Mouse (Mus musculus) right cerebral cortex, adult 18-20 months (tissue): ENCODE measurements at regions not wholly inside any gene's neighbourhood (a gene's known extent, or its start where the extent isn't known, plus 50 kb on each side); places are given as distances from the start of the nearest gene placed in this dataset.

ENCODE experiments used
- DNase-seq: peaks from one replicate; pipeline ENCODE4 v3.0.0; 2022; ENCODE audit warnings: mixed read lengths

GRCm38 (mm10) chr4:40400089-40400488 lies 71.9 kb upstream of the Tmem215 start:
- DNase-seq: no peak

- no peak for DNase-seq
Observed at GRCm38 (mm10) chr4:40390183-40390582, 81.8 kb upstream of the Tmem215 start.

GRCm38 (mm10) chr4:40385284-40385683 lies 86.7 kb upstream of the Tmem215 start:
- peak; percentile 50 for DNase-seq

GRCm38 (mm10) chr4:40384704-40385103 lies 87.3 kb upstream of the Tmem215 start:
- no peak for DNase-seq

GRCm38 (mm10) chr4:40380309-40380708 lies 91.7 kb upstream of the Tmem215 start:
- no peak for DNase-seq

- DNase-seq: no peak
Observed at GRCm38 (mm10) chr4:40375439-40376154, 96.4 kb upstream of the Ndufb6 start.

- DNase-seq: no peak
Observed at GRCm38 (mm10) chr4:40374213-40374612, 95.0 kb upstream of the Ndufb6 start.

GRCm38 (mm10) chr4:40364329-40364728 lies 85.1 kb upstream of the Ndufb6 start:
- DNase-seq: no peak

GRCm38 (mm10) chr4:40359307-40359706 lies 80.1 kb upstream of the Ndufb6 start:
- no peak for DNase-seq

- DNase-seq: no peak
Observed at GRCm38 (mm10) chr4:40357088-40357853, 78.0 kb upstream of the Ndufb6 start.

- peak; percentile 19 for DNase-seq
Observed at GRCm38 (mm10) chr4:40355791-40356450, 76.7 kb upstream of the Ndufb6 start.

GRCm38 (mm10) chr4:40354456-40354855 lies 75.2 kb upstream of the Ndufb6 start:
- no peak for DNase-seq

- no peak for DNase-seq
Observed at GRCm38 (mm10) chr4:40351648-40352047, 72.4 kb upstream of the Ndufb6 start.

- DNase-seq: no peak
Observed at GRCm38 (mm10) chr4:40351090-40351489, 71.9 kb upstream of the Ndufb6 start.

- no peak for DNase-seq
Observed at GRCm38 (mm10) chr4:40345847-40346246, 66.6 kb upstream of the Ndufb6 start.

GRCm38 (mm10) chr4:40342181-40342580 lies 63.0 kb upstream of the Ndufb6 start:
- DNase-seq: no peak

- DNase-seq: no peak
Observed at GRCm38 (mm10) chr4:40334841-40335240, 55.6 kb upstream of the Ndufb6 start.

- no peak for DNase-seq
Observed at GRCm38 (mm10) chr4:40329737-40330136, 50.5 kb upstream of the Ndufb6 start.
